Mouse (Mus musculus): ENCODE measurements around the gene Rpl18a.

The Rpl18a gene

DNA sequence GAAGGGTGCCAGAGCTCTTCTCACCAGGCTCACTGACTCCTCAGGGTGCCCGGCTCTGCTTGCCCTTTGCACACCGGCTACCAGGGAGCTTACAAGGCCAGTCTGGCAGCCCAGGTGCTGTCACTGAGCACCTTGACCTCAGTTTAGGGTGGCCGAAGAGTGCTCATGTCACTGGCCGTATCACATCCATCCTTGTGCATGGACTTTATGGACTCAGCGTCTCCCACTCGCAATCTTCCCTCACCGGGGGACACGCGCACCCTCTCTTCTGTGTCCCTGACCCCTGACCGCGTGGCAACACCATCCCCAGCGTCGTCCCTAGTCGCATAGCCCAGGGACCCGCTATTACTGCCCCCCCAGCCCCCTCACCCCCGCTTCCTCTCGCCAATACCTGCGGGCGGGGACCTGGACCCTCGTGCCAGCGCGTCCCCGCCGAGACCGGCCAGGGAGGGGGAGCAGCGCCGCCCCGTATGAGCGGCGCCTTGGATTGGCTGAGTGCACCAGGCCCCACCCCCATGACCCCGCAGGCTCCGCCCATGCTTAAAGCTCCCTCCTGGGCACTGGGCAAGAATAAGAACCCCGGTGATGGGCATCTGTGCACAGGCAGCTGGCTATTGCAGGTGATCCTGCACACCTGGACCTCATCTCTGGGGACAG lies 40.5 kb downstream of the Rpl18a start:
- peak; percentile 46 for DNase-seq (ENCODE audit: low read depth, low spot score)

DNA sequence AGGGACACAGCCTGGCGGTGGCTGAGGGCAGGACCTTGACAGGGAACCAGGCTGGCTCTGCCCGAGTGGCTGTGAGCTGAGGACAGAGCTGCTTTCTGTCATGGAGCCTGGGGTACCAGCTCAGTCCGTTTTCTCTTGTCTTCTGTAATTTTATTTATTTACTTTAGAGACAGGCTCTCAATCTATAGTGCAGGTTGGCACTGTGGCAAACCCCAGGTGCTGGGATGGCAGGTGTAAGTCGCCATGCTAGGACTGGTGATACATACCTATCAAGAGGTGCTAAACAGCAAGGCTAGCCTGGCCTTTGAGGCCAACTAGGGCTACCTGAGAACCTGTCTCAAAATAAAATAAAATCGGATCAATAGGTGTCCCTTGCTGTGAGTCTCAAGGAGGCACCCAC lies 41.2 kb downstream of the Rpl18a start:
- no peak for DNase-seq (ENCODE audit: low read depth, low spot score)

- no peak for DNase-seq (ENCODE audit: low read depth, low spot score)
Measured at GRCm38 (mm10) chr8:70853863-70854262, 43.3 kb downstream of the Rpl18a start.

GRCm38 (mm10) chr8:70852595-70853231 lies 44.5 kb downstream of the Rpl18a start:
- no peak for DNase-seq (ENCODE audit: low read depth, low spot score)

DNA sequence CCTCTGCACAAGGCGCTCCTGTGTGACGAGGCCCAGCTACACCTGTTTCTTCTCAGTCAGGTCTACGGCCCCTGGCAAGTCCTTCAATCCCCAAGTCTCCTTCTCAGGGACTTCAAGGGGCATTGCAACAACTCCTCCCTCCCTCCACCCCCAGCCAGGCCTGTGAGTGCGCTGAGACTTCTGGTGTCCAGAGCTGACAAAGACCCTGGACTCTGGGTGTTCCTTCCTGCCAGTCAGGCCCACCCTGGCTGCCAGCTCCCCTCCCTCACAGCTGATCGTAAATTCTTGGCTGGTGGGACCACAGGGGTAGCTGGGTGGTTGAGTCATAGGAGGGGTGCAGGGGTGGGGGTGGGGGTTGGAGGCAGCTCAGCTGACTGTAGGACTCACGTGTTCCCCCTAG lies 45.4 kb downstream of the Rpl18a start:
- DNase-seq (ENCODE audit: low read depth, low spot score) = no peak

- DNase-seq (ENCODE audit: low read depth, low spot score) = no peak
Measured at GRCm38 (mm10) chr8:70850947-70851346, 46.3 kb downstream of the Rpl18a start.

- DNase-seq (ENCODE audit: low read depth, low spot score) = no peak
Measured at GRCm38 (mm10) chr8:70850132-70850845, 46.9 kb downstream of the Rpl18a start.

DNA sequence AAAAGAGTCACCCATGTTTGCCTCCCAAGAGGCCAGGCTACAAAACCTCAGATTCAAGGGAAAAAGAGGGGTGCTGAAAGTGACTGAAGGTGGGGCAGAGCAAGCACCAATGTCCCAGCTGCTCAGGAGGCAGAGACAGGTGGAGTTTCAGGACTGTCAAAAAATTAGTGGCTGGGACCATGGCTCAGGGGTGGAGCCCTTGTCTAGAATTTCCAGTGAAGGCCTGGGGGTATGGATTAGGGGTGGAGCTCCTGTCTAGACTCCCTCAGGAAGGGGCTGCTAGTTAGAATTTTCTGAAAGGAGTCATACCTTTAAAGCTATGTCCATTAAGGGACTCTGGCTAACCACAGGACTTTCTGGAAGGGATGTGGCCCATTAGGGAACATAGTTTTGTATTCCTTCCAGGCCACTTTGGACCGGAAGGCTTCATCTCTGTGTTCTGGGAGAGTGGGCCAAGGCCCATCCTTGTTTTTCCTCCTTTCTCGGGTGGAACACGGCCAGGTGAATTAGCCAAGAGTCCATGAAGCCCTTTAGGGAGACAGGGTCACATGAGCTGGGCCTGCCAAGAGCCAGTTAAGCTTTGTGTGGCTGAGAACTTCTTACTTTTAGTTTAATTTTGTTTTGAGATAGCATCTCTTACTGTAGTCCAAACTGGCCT lies 47.8 kb downstream of the Rpl18a start:
- no peak for DNase-seq (ENCODE audit: low read depth, low spot score)

DNA sequence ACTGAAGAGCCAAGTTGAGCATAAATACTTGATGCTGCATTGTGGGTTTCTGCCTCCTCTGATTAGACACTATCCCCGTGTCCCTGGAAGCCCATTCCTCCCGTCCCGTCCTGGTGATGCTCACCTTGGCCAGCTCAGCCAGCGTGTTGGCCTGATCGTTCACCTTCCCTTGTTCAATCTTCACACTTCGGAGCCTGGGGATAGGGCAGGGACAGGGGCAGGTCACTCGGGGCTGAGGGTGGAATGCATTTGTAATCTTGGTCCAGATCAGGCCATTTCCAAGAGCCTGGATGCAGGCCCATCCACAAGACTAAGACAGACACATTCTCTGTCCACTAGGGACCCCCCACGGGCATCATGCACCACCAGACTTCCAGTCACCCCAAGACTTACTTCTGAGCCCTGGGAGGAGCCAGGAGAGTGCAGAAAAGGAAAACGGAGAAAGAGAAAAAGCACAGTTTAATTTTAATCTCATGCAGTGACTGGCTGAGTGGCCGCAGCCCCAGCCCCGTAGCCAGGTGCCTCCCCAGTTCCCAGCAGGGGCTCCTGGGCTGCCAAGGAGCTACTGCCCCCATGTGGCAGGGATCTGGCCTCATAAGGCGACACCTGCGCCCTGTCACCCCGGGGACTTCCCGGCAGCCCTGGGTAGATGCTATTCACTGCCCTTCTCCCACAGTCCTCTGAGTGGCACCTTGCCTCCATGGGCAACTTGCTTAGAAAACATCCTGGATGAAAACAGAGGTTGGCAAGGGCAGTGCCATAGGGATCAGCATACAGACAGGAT lies 50.6 kb downstream of the Rpl18a start:
- DNase-seq (ENCODE audit: low read depth, low spot score) = no peak

- no peak for DNase-seq (ENCODE audit: low read depth, low spot score)
Measured at GRCm38 (mm10) chr8:70845108-70845507, 52.1 kb downstream of the Rpl18a start.

All from telencephalon, adult 2 months (tissue).